Mouse (Mus musculus): ENCODE data around the gene Cul9.

- no peak for TF ChIP-seq CTCF (conservative IDR thresholded peaks at IDR 0.05; ENCODE audit: low read length)
- no peak for TF ChIP-seq NANOG (IDR thresholded peaks at IDR 0.05; ENCODE audit: borderline replicate concordance, low read length)
Observed at GRCm38 (mm10) chr17:46543661-46544060, 2.5 kb downstream of the Cul9 start.
